Mouse (Mus musculus): ENCODE measurements around the gene Phyhd1. TPM values are rescaled to one million over a fixed set of nuclear protein-coding genes. Genes with fewer than 3 reads are reported as not detected.

Gene Phyhd1
- total and polyA plus RNA-seq, 3 experiments = 0.19 to 1.6 TPM; not detected in 1

DNA sequence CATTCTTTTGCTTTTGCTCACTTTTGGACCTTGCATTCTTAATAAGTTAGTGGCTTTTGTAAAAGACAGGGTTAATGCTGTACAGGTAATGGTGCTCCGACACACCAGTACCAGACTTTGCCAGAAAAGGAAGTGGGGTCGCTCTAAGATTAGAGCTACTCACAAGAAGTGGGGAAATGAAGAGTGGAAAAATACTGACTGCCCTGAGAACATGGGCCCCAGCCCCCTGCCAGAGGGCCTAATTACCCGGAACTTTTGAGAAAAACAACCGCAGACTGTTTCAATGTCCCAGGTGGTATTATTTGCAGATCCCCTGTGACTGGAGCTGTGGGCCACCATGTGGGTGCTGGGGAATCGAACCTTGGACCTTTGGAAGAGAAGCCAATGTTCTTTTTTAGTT is 30.4 kb upstream of the Phyhd1 start:
- Histone ChIP-seq H3K79me2 (ENCODE audit: control insufficient read depth, insufficient read depth, low read length, poor library complexity) (peaks cover 17% of the 10 kb centered on the region), H3K9me3 (replicated peaks; ENCODE audit: insufficient read depth, low read length) (no peaks in the 10 kb centered on the region), H3K27me3 (ENCODE audit: control insufficient read depth in 1 of 2, insufficient read depth in 2 of 2, low read length in 2 of 2) (no peaks in the 10 kb centered on the region), H3K36me3 (ENCODE audit: control insufficient read depth in 1 of 2, insufficient read depth in 2 of 2, low read length in 2 of 2) (peaks cover 0 to 11% of the 10 kb centered on the region in 2 experiments; a peak in 2 of 4 replicates), H3K27ac (ENCODE audit: control insufficient read depth, low read depth, low read length) (no peak overlapping the region), H3K9ac (ENCODE audit: control insufficient read depth, low read depth, low read length, poor library complexity, severe bottlenecking) (no peak overlapping the region), H3K4me1 (ENCODE audit: control insufficient read depth in 1 of 2, insufficient read depth in 2 of 2, low read length in 2 of 2) (peaks cover 9 to 20% of the 10 kb centered on the region in 2 experiments), H3K4me3 (ENCODE audit: control insufficient read depth in 1 of 2, insufficient read depth in 1 of 2, low read depth in 2 of 2, low read length in 2 of 2) (no peak overlapping the region)
- TF ChIP-seq MEF2A (IDR thresholded peaks at IDR 0.05; ENCODE audit: extremely low read depth, insufficient replicate concordance, low read depth, low read length, poor library complexity, severe bottlenecking) (no peak), HCFC1 (IDR thresholded peaks at IDR 0.05; ENCODE audit: low read depth, low read length) (no peak), NELFE (IDR thresholded peaks at IDR 0.05; ENCODE audit: low read depth, low read length) (no peak), GATA1 (IDR thresholded peaks at IDR 0.05; ENCODE audit: low read depth, low read length) (no peak), SMC3 (IDR thresholded peaks at IDR 0.05; ENCODE audit: low read depth, low read length) (no peak)
- peak; percentile 11 for DNase-seq (ENCODE audit: low read depth, low spot score)

DNA sequence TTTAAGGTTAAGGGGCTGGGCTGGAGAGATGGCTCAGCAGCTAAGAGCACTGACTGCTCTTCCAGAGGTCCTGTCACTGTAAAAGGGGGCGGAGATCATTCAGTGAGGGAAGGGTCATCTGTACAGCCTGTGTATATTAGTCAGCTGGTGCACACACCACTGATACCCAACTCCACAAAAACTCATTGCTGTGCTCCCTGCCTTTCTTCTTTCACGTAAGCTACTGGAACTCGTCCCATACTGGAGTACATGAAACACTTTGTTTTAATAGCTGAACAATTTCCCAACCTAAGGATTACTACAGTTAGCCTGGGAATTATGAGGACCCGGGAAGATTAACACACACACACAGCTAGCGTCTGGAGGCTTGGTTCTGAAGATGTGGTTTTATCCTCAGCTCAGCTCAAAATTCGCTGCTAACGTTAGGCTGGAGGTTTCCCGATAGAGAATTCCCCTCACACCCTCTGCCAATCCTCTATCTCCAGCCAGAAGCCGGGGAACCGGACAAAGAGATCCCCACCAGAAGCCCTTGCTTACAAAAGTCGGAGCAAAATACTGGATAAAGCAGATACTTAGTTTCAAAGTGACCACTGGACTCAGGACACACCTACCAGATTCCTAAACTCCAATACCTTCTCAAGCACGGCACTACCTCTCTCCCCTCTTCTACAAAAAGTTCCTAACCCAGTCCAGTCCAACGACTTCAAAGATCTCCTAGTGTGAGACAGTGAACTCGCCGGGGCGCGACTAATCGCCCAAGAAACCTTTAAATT is 29.4 kb upstream of the Phyhd1 start:
- Histone ChIP-seq H3K9ac (ENCODE audit: control insufficient read depth, low read depth, low read length, poor library complexity, severe bottlenecking) (peak overlapping the region; percentile 87), H3K9me3 (replicated peaks; ENCODE audit: insufficient read depth, low read length) (no peaks in the 10 kb centered on the region), H3K27me3 (ENCODE audit: control insufficient read depth in 1 of 2, insufficient read depth in 2 of 2, low read length in 2 of 2) (no peaks in the 10 kb centered on the region), H3K79me2 (ENCODE audit: control insufficient read depth, insufficient read depth, low read length, poor library complexity) (peaks cover 17% of the 10 kb centered on the region), H3K4me3 (ENCODE audit: control insufficient read depth in 1 of 2, insufficient read depth in 1 of 2, low read depth in 2 of 2, low read length in 2 of 2) (peak overlapping the region; percentile 83 to 90), H3K4me1 (ENCODE audit: control insufficient read depth in 1 of 2, insufficient read depth in 2 of 2, low read length in 2 of 2) (peaks cover 9 to 20% of the 10 kb centered on the region in 2 experiments), H3K27ac (ENCODE audit: control insufficient read depth, low read depth, low read length) (peak overlapping the region; percentile 69), H3K36me3 (ENCODE audit: control insufficient read depth in 1 of 2, insufficient read depth in 2 of 2, low read length in 2 of 2) (peaks cover 0 to 11% of the 10 kb centered on the region in 2 experiments; a peak in 2 of 4 replicates)
- TF ChIP-seq TBP (IDR thresholded peaks at IDR 0.05; ENCODE audit: low read depth, low read length) = peak; percentile 34; the same call in 1 of the 2 replicates
- no peak for TF ChIP-seq SMC3 (IDR thresholded peaks at IDR 0.05; ENCODE audit: low read depth, low read length)
- DNase-seq (ENCODE audit: low read depth, low spot score) = peak; percentile 51

DNA sequence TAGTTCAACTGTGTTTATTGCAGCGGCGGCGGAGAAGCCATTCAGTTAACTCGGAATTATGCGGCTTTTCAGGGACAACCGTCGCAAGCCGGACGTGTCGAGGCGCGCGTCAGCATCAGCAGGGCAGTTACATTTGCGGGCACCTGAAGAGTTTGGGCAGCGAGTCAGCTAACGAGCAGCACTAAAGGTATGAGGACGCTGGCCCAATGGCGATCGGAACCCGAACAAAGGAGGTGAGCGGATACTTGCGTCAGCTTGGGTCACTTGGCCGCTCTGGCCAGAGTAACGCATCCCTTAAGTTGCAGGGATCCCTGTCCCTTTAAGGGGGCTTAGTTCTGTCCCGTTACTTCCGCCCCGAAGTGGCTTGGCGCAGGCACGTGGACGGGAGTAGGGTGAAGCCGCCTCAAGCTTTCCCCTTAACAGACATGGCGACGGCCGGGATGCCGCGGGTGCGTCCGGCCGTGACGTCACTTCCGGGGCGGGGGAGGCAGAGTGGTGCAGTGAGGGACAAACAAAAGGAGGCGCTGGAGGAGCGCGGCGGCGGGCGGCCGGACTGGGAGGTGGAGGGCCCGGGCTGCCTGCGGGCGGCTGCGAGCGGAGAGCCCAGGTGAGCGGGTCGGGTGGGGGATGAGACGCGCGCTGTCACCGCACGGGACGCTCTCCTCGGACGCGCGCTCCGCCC is 28.7 kb upstream of the Phyhd1 start, which contains the start of gene Lrrc8a:
Gene Lrrc8a (plus strand): TSS at position 517 of the 682 bp plus-strand sequence.
- peak; percentile 99 for DNase-seq (ENCODE audit: low read depth, low spot score)
- peaks cover 2 to 11% of the 10 kb centered on the region in 2 experiments; a peak in 3 of 4 replicates for H3K36me3 ChIP-seq (ENCODE audit: control insufficient read depth in 1 of 2, insufficient read depth in 2 of 2, low read length in 2 of 2)
- H3K9ac ChIP-seq (ENCODE audit: control insufficient read depth, low read depth, low read length, poor library complexity, severe bottlenecking) = peak within 1 kb of the TSS; percentile 93
- H3K27ac ChIP-seq (ENCODE audit: control insufficient read depth, low read depth, low read length) = peak within 1 kb of the TSS; percentile 69
- H3K27me3 ChIP-seq (ENCODE audit: control insufficient read depth in 1 of 2, insufficient read depth in 2 of 2, low read length in 2 of 2) = no peaks in the 10 kb centered on the region
- H3K79me2 ChIP-seq (ENCODE audit: control insufficient read depth, insufficient read depth, low read length, poor library complexity) = peaks cover 17% of the 10 kb centered on the region
- no peaks in the 10 kb centered on the region for H3K9me3 ChIP-seq (replicated peaks; ENCODE audit: insufficient read depth, low read length)
- peak within 1 kb of the TSS; percentile 83 to 97 for H3K4me3 ChIP-seq (ENCODE audit: control insufficient read depth in 1 of 2, insufficient read depth in 1 of 2, low read depth in 2 of 2, low read length in 2 of 2)
- H3K4me1 ChIP-seq (ENCODE audit: control insufficient read depth in 1 of 2, insufficient read depth in 2 of 2, low read length in 2 of 2) = peaks cover 9 to 20% of the 10 kb centered on the region in 2 experiments
- TF ChIP-seq USF2 (IDR thresholded peaks at IDR 0.05; ENCODE audit: borderline replicate concordance in 1 of 2, insufficient read depth in 1 of 2, low read depth in 1 of 2, low read length in 2 of 2) (peak in 1 of 2 experiments; percentile 71; a peak in 2 of 4 replicates), POLR2A (IDR thresholded peaks at IDR 0.05; ENCODE audit: control insufficient read depth in 1 of 2, insufficient read depth in 1 of 2, low read depth in 1 of 2, low read length in 2 of 2, poor library complexity in 1 of 2) (peak; percentile 80), USF1 (IDR thresholded peaks at IDR 0.05; ENCODE audit: low read depth, low read length) (peak; percentile 97), MAZ (IDR thresholded peaks at IDR 0.05; ENCODE audit: low read depth, low read length) (peak; percentile 88), ZMIZ1 (IDR thresholded peaks at IDR 0.05; ENCODE audit: low read depth, low read length) (no peak; the same call in none of the 2 replicates), UBTF (IDR thresholded peaks at IDR 0.05; ENCODE audit: borderline replicate concordance, insufficient read depth, low read depth, low read length) (no peak), EP300 (IDR thresholded peaks at IDR 0.05; ENCODE audit: low read depth in 1 of 2, low read length in 2 of 2) (no peak; a peak in 1 of 4 replicates), MAX (IDR thresholded peaks at IDR 0.05; ENCODE audit: low read length) (peak; percentile 97), POLR2AphosphoS5 (IDR thresholded peaks at IDR 0.05; ENCODE audit: borderline replicate concordance, low read depth, low read length) (no peak), NRF1 (IDR thresholded peaks at IDR 0.05; ENCODE audit: insufficient read depth, low read depth, low read length, poor library complexity, severe bottlenecking) (peak; percentile 62), MYB (IDR thresholded peaks at IDR 0.05; ENCODE audit: low read depth, low read length) (0 out of 2 replicates have a peak, but pooled peaks have one; percentile 44), ZKSCAN1 (IDR thresholded peaks at IDR 0.05; ENCODE audit: low read depth, low read length) (no peak), GABPA (IDR thresholded peaks at IDR 0.05; ENCODE audit: low read depth, low read length) (0 out of 2 replicates have a peak, but pooled peaks have one; percentile 45), SIN3A (IDR thresholded peaks at IDR 0.05; ENCODE audit: low read length) (peak; percentile 100), CHD1 (IDR thresholded peaks at IDR 0.05; ENCODE audit: low read depth, low read length) (no peak), POLR2AphosphoS2 (IDR thresholded peaks at IDR 0.05; ENCODE audit: low read length) (peak; percentile 68; the same call in 1 of the 2 replicates)

Data from MEL (cell line).